Mouse (Mus musculus): ENCODE data around the gene Tfr2. TPM values are rescaled to one million over a fixed set of nuclear protein-coding genes. Genes with fewer than 3 reads are reported as not detected.
"Not testable (repeated sequence)": the region's sequence is repeated elsewhere in the genome, so short reads cannot be mapped to it uniquely, and the experiment has no call there.

Tfr2 gene
- polyA plus RNA-seq, 2 experiments, result 1.3 to 2.1 TPM

DNA sequence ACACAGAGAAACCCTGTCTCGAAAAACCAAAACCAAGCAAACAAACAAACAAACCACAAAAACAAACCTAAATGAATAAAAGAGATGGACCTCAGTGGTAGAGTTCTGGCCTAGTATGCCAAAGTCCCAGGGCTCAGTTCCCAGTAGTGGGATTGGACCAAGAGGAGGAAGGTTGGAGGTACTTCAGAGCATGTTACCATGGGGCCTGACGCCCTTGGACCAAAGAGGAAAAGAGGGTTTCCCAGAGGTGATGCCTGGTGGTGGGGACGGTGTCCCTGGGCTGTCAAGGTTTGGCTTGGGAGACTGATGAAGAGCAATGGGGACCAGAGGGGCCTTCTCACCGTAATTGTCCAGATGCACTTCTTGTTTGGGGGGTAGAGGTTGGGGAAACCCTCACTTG, 40.4 kb downstream of the Tfr2 start:
- DNase-seq (ENCODE audit: low spot score), result no peak
- H3K4me2 ChIP-seq (replicated peaks; ENCODE audit: low read depth, low read length, severe bottlenecking), result peak overlapping the region; percentile 70
- TF ChIP-seq POLR2A (IDR thresholded peaks at IDR 0.05; ENCODE audit: borderline replicate concordance, extremely low read depth, insufficient read depth, insufficient read length), result no peak
- peak overlapping the region; percentile 55 for H3K9ac ChIP-seq (ENCODE audit: low read depth, low read length, severe bottlenecking)
- no peak for ATAC-seq (ENCODE audit: low FRiP score, low read depth)
- H3K27me3 ChIP-seq (ENCODE audit: control insufficient read depth, insufficient read depth, low read length), result no peaks in the 10 kb centered on the region
- no peaks in the 10 kb centered on the region for H3K9me3 ChIP-seq (ENCODE audit: control insufficient read depth, low read length)
- peaks cover 24% of the 10 kb centered on the region for H3K36me3 ChIP-seq (ENCODE audit: control insufficient read depth, insufficient read depth, low read length)
- 34% methylated on average over 4 of the region's 4 CpGs for WGBS
- peaks cover 52% of the 10 kb centered on the region for H3K4me1 ChIP-seq (ENCODE audit: control insufficient read depth, insufficient read depth, low read length)
- peak overlapping the region; percentile 95 for H3K27ac ChIP-seq (replicated peaks; ENCODE audit: low read depth, low read length)
- H3K4me3 ChIP-seq (replicated peaks; ENCODE audit: low read length), result peak overlapping the region; percentile 43

DNA sequence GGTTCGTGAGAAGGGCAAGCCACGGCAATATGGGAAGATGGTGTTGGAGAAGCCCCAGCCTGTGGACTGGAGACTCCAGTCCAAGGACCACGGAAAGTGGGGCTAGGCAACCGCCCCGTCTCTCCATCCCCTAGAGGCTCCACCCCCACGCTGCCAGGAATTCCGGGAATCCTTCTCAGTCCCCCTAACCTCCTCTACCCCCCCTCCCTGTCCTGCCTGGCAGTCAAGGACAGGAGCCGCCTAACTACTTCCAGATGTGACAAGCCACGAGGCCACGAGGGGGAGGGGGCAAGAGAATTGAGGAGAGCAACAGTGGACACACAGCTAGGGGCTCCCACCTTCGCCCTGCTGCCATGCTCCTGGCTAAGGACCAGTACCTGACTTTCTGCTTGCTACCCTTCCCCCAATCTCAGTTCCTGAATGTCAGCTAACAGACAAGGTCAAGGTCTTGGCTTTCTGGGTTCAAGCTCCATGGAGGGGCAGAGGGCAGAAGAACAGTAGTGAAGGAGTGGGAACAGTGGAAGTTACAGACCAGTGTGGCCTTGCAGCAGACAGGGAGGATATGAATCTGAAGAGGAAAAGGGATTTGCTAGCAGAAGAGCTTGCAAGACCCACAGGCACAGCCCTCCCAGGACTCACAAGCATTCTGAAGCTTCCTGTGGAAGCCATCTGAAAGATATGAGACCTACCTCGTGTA, 41.1 kb downstream of the Tfr2 start:
- peak; percentile 87 for DNase-seq (ENCODE audit: low spot score)
- no peaks in the 10 kb centered on the region for H3K9me3 ChIP-seq (ENCODE audit: control insufficient read depth, low read length)
- H3K27ac ChIP-seq (replicated peaks; ENCODE audit: low read depth, low read length), result peak overlapping the region; percentile 95
- peak; percentile 78 for ATAC-seq (ENCODE audit: low FRiP score, low read depth)
- H3K4me2 ChIP-seq (replicated peaks; ENCODE audit: low read depth, low read length, severe bottlenecking), result peak overlapping the region; percentile 70
- no peaks in the 10 kb centered on the region for H3K27me3 ChIP-seq (ENCODE audit: control insufficient read depth, insufficient read depth, low read length)
- 3% methylated on average over 12 of the region's 12 CpGs for WGBS
- H3K36me3 ChIP-seq (ENCODE audit: control insufficient read depth, insufficient read depth, low read length), result peaks cover 18% of the 10 kb centered on the region
- H3K4me1 ChIP-seq (ENCODE audit: control insufficient read depth, insufficient read depth, low read length), result peaks cover 52% of the 10 kb centered on the region
- H3K9ac ChIP-seq (ENCODE audit: low read depth, low read length, severe bottlenecking), result peak overlapping the region; percentile 55
- no peak for TF ChIP-seq POLR2A (IDR thresholded peaks at IDR 0.05; ENCODE audit: borderline replicate concordance, extremely low read depth, insufficient read depth, insufficient read length)
- peak overlapping the region; percentile 43 for H3K4me3 ChIP-seq (replicated peaks; ENCODE audit: low read length)

DNA sequence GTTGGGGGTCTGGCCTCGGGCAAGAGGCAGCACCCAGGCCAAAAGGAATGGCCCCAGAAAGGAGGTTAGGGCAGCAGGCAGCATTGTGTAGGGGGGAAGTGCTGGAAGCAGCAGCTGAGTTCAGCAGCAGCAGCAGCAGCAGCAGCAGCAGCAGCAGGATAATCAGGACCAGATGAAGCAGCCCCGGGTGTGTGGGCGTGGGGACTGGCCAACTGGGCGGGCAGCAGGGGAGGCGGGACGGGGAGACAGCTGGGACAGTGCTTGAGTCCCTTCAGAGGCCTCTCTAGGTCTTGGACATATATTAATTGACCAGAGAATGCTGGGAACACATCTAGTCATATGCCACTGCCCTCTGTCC, 41.6 kb downstream of the Tfr2 start:
- peaks cover 52% of the 10 kb centered on the region for H3K4me1 ChIP-seq (ENCODE audit: control insufficient read depth, insufficient read depth, low read length)
- 0% methylated on average over 6 of the region's 6 CpGs for WGBS
- H3K4me3 ChIP-seq (replicated peaks; ENCODE audit: low read length), result peak overlapping the region; percentile 43
- peak overlapping the region; percentile 70 for H3K4me2 ChIP-seq (replicated peaks; ENCODE audit: low read depth, low read length, severe bottlenecking)
- ATAC-seq (ENCODE audit: low FRiP score, low read depth), result peak; percentile 72; the same call in 1 of the 2 replicates
- peaks cover 12% of the 10 kb centered on the region for H3K36me3 ChIP-seq (ENCODE audit: control insufficient read depth, insufficient read depth, low read length)
- no peaks in the 10 kb centered on the region for H3K27me3 ChIP-seq (ENCODE audit: control insufficient read depth, insufficient read depth, low read length)
- H3K9ac ChIP-seq (ENCODE audit: low read depth, low read length, severe bottlenecking), result peak overlapping the region; percentile 55
- no peaks in the 10 kb centered on the region for H3K9me3 ChIP-seq (ENCODE audit: control insufficient read depth, low read length)
- TF ChIP-seq POLR2A (IDR thresholded peaks at IDR 0.05; ENCODE audit: borderline replicate concordance, extremely low read depth, insufficient read depth, insufficient read length), result no peak
- peak; percentile 78 for DNase-seq (ENCODE audit: low spot score)
- H3K27ac ChIP-seq (replicated peaks; ENCODE audit: low read depth, low read length), result peak overlapping the region; percentile 95

DNA sequence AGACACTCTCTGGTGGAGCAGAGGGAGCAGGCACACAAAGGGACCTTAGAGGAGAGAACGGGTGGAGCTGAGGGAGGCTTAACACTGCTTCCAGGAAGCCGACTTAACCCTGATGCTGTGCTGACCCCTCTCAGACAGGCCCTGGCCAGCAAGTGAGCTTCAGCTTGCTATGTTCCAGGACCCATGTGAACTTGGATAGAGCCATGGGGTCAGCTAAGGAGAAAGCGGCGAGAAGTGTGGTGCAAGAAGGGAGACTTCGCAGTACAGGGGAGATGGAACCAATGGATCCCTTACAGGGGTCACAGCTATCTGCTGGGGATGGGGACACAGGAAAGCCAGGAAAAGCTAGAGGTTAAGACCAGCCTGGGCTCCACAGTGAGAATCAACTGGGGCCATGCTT, 43.4 kb downstream of the Tfr2 start:
- Histone ChIP-seq H3K36me3 (ENCODE audit: control insufficient read depth, insufficient read depth, low read length) (no peaks in the 10 kb centered on the region), H3K9ac (ENCODE audit: low read depth, low read length, severe bottlenecking) (no peak overlapping the region), H3K9me3 (ENCODE audit: control insufficient read depth, low read length) (no peaks in the 10 kb centered on the region), H3K27me3 (ENCODE audit: control insufficient read depth, insufficient read depth, low read length) (no peaks in the 10 kb centered on the region), H3K4me2 (replicated peaks; ENCODE audit: low read depth, low read length, severe bottlenecking) (no peak overlapping the region), H3K4me3 (replicated peaks; ENCODE audit: low read length) (no peak overlapping the region), H3K4me1 (ENCODE audit: control insufficient read depth, insufficient read depth, low read length) (peaks cover 50% of the 10 kb centered on the region), H3K27ac (replicated peaks; ENCODE audit: low read depth, low read length) (no peak overlapping the region)
- no peak for ATAC-seq (ENCODE audit: low FRiP score, low read depth)
- DNase-seq (ENCODE audit: low spot score), result no peak
- TF ChIP-seq POLR2A (IDR thresholded peaks at IDR 0.05; ENCODE audit: borderline replicate concordance, extremely low read depth, insufficient read depth, insufficient read length), result no peak
- WGBS, result 69% methylated on average over 5 of the region's 5 CpGs

DNA sequence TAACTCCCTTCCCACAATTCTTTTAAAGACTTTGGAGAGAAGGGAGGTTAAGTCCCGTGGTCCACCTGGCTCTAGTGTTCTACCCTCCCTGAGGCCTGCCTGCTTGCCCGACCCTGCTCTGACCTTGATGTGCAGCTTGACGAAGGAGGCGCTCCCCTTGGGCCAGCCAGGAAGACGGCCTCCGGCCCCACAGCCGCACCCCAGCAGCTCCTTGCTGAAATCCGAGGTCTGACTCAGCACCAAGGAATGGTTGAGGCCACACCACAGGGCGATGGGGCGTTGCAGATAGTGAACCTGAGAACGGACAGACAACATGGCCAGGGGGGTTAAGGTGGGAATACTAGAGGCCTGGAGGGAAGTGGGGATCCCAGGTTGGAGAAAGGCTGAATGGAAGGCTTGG, 43.9 kb downstream of the Tfr2 start, which contains the start of gene Pcolce:
TSS of gene Pcolce (minus strand) at position 235 of the 400 bp plus-strand sequence.
- DNase-seq (ENCODE audit: low spot score) (no peak), ATAC-seq (ENCODE audit: low FRiP score, low read depth) (no peak)
- Histone ChIP-seq H3K36me3 (ENCODE audit: control insufficient read depth, insufficient read depth, low read length) (no peaks in the 10 kb centered on the region), H3K4me1 (ENCODE audit: control insufficient read depth, insufficient read depth, low read length) (peaks cover 45% of the 10 kb centered on the region), H3K9ac (ENCODE audit: low read depth, low read length, severe bottlenecking) (no peak within 1 kb of the TSS), H3K4me2 (replicated peaks; ENCODE audit: low read depth, low read length, severe bottlenecking) (no peak within 1 kb of the TSS), H3K4me3 (replicated peaks; ENCODE audit: low read length) (no peak within 1 kb of the TSS), H3K9me3 (ENCODE audit: control insufficient read depth, low read length) (no peaks in the 10 kb centered on the region), H3K27me3 (ENCODE audit: control insufficient read depth, insufficient read depth, low read length) (no peaks in the 10 kb centered on the region), H3K27ac (replicated peaks; ENCODE audit: low read depth, low read length) (no peak within 1 kb of the TSS)
- no peak for TF ChIP-seq POLR2A (IDR thresholded peaks at IDR 0.05; ENCODE audit: borderline replicate concordance, extremely low read depth, insufficient read depth, insufficient read length)
- WGBS, result 53% methylated on average over 11 of the region's 11 CpGs

DNA sequence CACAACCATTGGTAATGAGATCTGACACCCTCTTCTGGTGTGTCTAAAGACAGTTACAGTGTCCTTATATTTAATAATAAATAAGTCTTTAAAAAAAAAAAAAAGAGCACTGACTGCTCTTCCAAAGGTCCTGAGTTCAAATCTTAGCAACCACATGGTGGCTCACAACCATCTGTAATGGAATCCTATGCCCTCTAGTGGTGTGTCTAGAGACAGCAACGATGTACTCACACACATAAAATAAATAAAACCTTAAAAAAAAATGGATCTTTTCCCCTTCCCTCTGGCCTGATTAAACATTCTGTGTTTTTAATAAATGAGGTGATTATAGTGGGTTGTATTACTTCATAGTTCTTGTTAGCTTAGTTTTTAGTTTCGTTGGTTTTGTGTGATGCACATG, 45.3 kb downstream of the Tfr2 start:
- H3K4me3 ChIP-seq (replicated peaks; ENCODE audit: low read length); H3K9ac ChIP-seq (ENCODE audit: low read depth, low read length, severe bottlenecking): not testable (repeated sequence)
- 88% methylated on average over 2 of the region's 2 CpGs for WGBS

More for the DNA sequence above, 45.3 kb downstream of the Tfr2 start:
- peaks cover 31% of the 10 kb centered on the region for H3K4me1 ChIP-seq (ENCODE audit: control insufficient read depth, insufficient read depth, low read length)
- not testable (repeated sequence) for DNase-seq (ENCODE audit: low spot score); H3K9me3 ChIP-seq (ENCODE audit: control insufficient read depth, low read length); H3K4me2 ChIP-seq (replicated peaks; ENCODE audit: low read depth, low read length, severe bottlenecking); ATAC-seq (ENCODE audit: low FRiP score, low read depth); H3K27ac ChIP-seq (replicated peaks; ENCODE audit: low read depth, low read length); H3K27me3 ChIP-seq (ENCODE audit: control insufficient read depth, insufficient read depth, low read length); H3K36me3 ChIP-seq (ENCODE audit: control insufficient read depth, insufficient read depth, low read length)

Data from limb, embryonic 14.5 days (tissue).